Mouse (Mus musculus): Measurements from ENCODE around the gene 3300002I08Rik. TPM values are rescaled to one million over a fixed set of nuclear protein-coding genes. Genes with fewer than 3 reads are reported as not detected.
A peak's percentile ranks its signal among the peaks of the same experiment; 100 is the strongest.
"Not testable (repeated sequence)": the region's sequence is repeated elsewhere in the genome, so short reads cannot be mapped to it uniquely, and the experiment has no call there.

Gene 3300002I08Rik
- polyA plus RNA-seq (2015; fragmentation: Nextera tagmentation; extraction: Ambion mirVana): 7.0 and 7.1 TPM in 2 replicates

DNA sequence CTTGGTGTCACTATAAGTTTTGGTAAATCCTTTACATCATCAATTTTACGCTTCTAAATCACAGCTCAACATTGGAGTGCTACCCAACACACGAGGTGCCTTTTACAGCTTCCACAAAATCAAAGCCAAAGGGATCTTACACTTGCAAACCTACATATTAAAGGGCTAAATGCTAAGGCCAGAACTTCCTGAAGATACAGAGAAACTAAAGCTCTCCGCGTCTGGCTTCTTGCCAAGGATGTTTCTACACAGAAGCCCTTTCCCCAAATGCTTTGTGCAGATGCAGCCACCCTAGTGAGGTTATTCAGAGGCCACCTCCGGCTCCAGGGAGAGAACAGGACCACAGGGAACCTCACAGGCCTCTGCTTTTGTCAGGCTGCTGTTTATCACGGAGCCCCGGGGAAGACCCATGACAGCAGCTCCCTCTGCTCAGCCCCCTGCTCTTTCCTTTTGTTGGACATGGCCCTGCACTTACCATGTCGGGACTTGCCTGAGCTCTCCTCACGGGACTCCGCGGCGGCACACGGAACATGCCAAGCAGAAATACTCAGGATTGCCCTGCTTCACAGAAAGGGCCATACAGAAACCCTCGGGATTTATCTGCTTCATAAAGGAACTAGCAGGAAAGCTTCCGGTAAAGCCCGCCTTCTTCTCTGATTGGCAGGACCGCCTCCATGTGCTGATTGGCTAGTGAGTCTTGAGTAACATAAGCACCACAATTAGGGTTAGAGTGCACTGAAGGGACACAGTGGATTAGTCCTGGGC is at the start of gene 3300002I08Rik:
Gene 3300002I08Rik (minus strand): TSS at position 653 of the 765 bp plus-strand sequence.
- ATAC-seq (ENCODE audit: low read depth): peak; percentile 100
- H3K27me3 ChIP-seq (ENCODE audit: control insufficient read depth, insufficient read depth, low read depth, low read length); H3K36me3 ChIP-seq (ENCODE audit: control insufficient read depth, insufficient read depth, low read length); H3K9me3 ChIP-seq (ENCODE audit: control insufficient read depth, low read length); H3K4me1 ChIP-seq (replicated peaks; ENCODE audit: control insufficient read depth, insufficient read depth, low read length): not testable (repeated sequence)
- H3K27ac ChIP-seq (ENCODE audit: low read length): peak within 1 kb of the TSS; percentile 80
- H3K4me2 ChIP-seq (ENCODE audit: low read depth, low read length): peak within 1 kb of the TSS; percentile 46
- peak within 1 kb of the TSS; percentile 85 for H3K9ac ChIP-seq (ENCODE audit: low read length)
- peak within 1 kb of the TSS; percentile 74 for H3K4me3 ChIP-seq (ENCODE audit: low read length)
- WGBS: 2% methylated on average over 16 of the region's 17 CpGs

DNA sequence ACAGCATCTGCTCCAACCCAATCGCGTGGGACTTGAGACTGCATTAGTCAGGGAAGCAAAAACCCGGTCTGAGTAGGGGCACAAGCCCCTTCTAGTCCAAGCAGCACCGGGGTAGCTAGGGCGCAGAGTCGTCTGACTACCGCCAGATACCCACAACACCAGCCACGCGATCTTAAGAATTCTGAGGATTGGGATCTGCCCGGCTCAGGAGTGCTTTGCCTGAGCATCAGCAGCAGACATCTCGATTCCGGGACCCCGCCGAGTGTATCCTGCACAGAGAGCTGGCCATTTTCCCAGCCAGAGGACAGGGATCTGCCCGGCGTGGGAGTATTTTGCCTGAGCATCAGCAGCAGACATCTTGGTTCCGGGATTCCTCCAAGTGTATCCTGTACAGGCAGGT is 49.6 kb upstream of the 3300002I08Rik start:
- H3K9me3 ChIP-seq (ENCODE audit: control insufficient read depth, low read length); H3K27ac ChIP-seq (ENCODE audit: low read length); H3K4me2 ChIP-seq (ENCODE audit: low read depth, low read length); H3K4me1 ChIP-seq (replicated peaks; ENCODE audit: control insufficient read depth, insufficient read depth, low read length); H3K27me3 ChIP-seq (ENCODE audit: control insufficient read depth, insufficient read depth, low read depth, low read length); H3K4me3 ChIP-seq (ENCODE audit: low read length); ATAC-seq (ENCODE audit: low read depth); H3K9ac ChIP-seq (ENCODE audit: low read length); H3K36me3 ChIP-seq (ENCODE audit: control insufficient read depth, insufficient read depth, low read length): not testable (repeated sequence)
- WGBS: 89% methylated on average over 17 of the region's 17 CpGs

DNA sequence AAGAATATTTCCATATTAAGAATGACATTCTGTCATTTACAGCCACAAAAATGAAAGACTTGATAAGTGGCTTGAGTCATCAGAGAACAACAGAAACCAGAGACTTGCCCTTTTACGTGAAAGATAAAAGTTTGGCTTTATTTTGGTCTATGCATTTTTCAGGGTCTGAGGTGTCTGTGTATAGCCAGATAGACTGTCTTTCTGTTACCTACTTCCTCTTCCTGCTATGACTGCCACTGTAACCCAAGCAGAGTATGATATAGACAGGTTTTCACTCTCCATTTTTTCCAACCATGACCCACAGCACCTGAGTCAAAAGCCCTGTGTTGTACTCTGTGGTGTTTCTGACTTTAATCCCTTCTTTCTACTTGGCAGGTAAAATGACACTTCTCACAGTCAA is 27.6 kb upstream of the 3300002I08Rik start:
- Histone ChIP-seq H3K27ac (ENCODE audit: low read length) (no peak overlapping the region), H3K36me3 (ENCODE audit: control insufficient read depth, insufficient read depth, low read length) (no peaks in the 10 kb centered on the region), H3K4me1 (replicated peaks; ENCODE audit: control insufficient read depth, insufficient read depth, low read length) (no peaks in the 10 kb centered on the region), H3K9ac (ENCODE audit: low read length) (no peak overlapping the region), H3K9me3 (ENCODE audit: control insufficient read depth, low read length) (no peaks in the 10 kb centered on the region; the same call in 1 of the 2 replicates), H3K4me3 (ENCODE audit: low read length) (no peak overlapping the region), H3K27me3 (ENCODE audit: control insufficient read depth, insufficient read depth, low read depth, low read length) (no peaks in the 10 kb centered on the region), H3K4me2 (ENCODE audit: low read depth, low read length) (no peak overlapping the region)
- 68% methylated on average over 1 of the region's 1 CpGs for WGBS
- ATAC-seq (ENCODE audit: low read depth): no peak

DNA sequence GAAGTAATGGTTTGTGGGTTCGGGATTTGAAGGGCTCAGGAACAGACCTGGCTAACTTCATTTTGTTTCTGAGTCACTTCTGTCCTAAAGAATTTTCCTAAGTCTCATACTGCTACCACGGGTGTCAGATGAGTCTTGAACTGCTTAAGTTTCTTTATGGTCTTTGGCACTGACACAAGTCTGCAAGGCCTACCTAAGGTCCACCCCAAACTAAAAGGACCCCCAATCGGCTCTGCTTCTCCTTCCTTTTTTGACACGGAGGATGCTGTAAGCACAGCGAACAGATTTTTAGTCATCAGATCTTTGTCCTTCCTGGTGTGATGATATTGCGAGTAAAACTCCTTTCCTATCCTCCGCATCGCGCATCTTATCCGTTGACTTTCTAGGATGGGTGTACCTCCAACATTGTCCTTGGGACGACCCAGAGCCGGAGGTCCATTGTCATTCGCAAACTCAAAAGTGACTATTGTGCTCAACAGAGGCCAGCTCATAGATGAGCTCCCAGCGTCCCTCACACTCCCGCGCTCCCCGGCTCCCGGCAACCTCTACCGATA is 23.1 kb upstream of the 3300002I08Rik start:
- WGBS: 96% methylated on average over 18 of the region's 19 CpGs
- not testable (repeated sequence) for H3K4me1 ChIP-seq (replicated peaks; ENCODE audit: control insufficient read depth, insufficient read depth, low read length); H3K36me3 ChIP-seq (ENCODE audit: control insufficient read depth, insufficient read depth, low read length); H3K27ac ChIP-seq (ENCODE audit: low read length); H3K9me3 ChIP-seq (ENCODE audit: control insufficient read depth, low read length); H3K4me2 ChIP-seq (ENCODE audit: low read depth, low read length); H3K9ac ChIP-seq (ENCODE audit: low read length); ATAC-seq (ENCODE audit: low read depth); H3K4me3 ChIP-seq (ENCODE audit: low read length); H3K27me3 ChIP-seq (ENCODE audit: control insufficient read depth, insufficient read depth, low read depth, low read length)

DNA sequence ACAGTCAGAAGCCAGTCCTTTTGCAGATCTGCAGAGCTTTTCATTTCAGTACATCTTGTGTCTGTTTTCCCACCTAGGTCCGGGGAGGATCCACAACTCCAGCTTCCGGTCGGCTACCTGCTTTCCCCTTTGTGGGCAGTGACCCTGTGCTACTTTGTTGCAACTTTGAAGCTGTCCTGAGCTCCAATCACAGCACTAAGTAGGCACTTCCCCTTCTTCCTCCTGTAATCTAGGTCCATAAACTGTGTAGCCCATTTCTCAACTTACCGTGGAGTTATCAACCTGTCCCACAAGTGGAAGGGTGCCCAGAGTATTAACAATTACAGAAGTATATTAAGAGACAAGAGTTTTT is 289 bp upstream of the 3300002I08Rik start:
- ATAC-seq (ENCODE audit: low read depth): peak; percentile 53
- H3K27ac ChIP-seq (ENCODE audit: low read length): no peak overlapping the region

DNA sequence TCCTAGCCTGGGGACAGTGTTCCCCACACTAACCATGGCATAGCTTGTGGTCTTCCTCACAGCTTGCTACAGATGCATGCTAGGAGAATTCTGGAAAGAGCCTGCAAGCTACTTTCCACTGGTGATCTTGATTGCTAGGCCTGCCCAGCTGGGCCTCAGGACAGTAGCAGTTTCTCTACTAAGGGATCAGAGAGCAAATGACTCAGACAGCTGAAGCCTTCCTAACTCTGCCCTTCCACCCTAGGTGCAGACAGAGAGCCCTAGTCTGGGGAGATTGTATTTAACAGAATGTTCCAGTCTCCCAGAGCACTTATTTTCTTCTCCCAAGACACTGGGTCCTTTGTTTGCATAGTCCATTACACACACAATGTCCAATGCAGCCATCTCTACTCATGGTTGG is 5.4 kb downstream of the 3300002I08Rik start:
- not testable (repeated sequence) for H3K4me3 ChIP-seq (ENCODE audit: low read length); ATAC-seq (ENCODE audit: low read depth); H3K27ac ChIP-seq (ENCODE audit: low read length); H3K4me2 ChIP-seq (ENCODE audit: low read depth, low read length); H3K9me3 ChIP-seq (ENCODE audit: control insufficient read depth, low read length); H3K4me1 ChIP-seq (replicated peaks; ENCODE audit: control insufficient read depth, insufficient read depth, low read length); H3K36me3 ChIP-seq (ENCODE audit: control insufficient read depth, insufficient read depth, low read length); H3K9ac ChIP-seq (ENCODE audit: low read length); H3K27me3 ChIP-seq (ENCODE audit: control insufficient read depth, insufficient read depth, low read depth, low read length)

More for the DNA sequence above, 289 bp upstream of the 3300002I08Rik start:
- no peaks in the 10 kb centered on the region for H3K27me3 ChIP-seq (ENCODE audit: control insufficient read depth, insufficient read depth, low read depth, low read length)
- peak overlapping the region; percentile 85 for H3K9ac ChIP-seq (ENCODE audit: low read length)
- 5% methylated on average over 4 of the region's 4 CpGs for WGBS
- H3K4me1 ChIP-seq (replicated peaks; ENCODE audit: control insufficient read depth, insufficient read depth, low read length): no peaks in the 10 kb centered on the region
- peak overlapping the region; percentile 46 for H3K4me2 ChIP-seq (ENCODE audit: low read depth, low read length)
- H3K36me3 ChIP-seq (ENCODE audit: control insufficient read depth, insufficient read depth, low read length): no peaks in the 10 kb centered on the region
- peak overlapping the region; percentile 74 for H3K4me3 ChIP-seq (ENCODE audit: low read length)
- H3K9me3 ChIP-seq (ENCODE audit: control insufficient read depth, low read length): no peaks in the 10 kb centered on the region

DNA sequence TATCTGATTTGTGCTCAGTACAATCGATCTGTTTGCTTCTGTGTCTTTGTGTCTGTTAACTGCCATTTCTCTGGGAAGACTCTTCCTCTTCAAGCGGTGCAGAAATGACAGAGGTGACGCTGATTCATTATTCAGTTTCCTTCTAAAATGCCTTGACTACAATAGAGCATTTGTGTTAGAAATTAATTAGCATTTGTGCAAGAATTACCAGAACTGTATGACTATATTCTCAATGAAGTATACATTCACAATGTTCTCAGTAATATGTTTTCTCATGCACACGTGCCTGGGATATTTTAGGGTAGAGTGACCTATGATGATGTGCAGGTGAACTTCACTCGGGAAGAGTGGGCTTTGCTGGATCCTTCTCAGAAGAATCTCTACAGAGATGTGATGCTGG is 39.2 kb downstream of the 3300002I08Rik start, which contains the start of gene Gm10130:
Gene Gm10130 (plus strand): TSS at position 301 of the 400 bp plus-strand sequence.
- no peak within 1 kb of the TSS for H3K27ac ChIP-seq (ENCODE audit: low read length)
- no peak within 1 kb of the TSS for H3K4me3 ChIP-seq (ENCODE audit: low read length)
- H3K36me3 ChIP-seq (ENCODE audit: control insufficient read depth, insufficient read depth, low read length): peaks cover 35% of the 10 kb centered on the region
- H3K4me1 ChIP-seq (replicated peaks; ENCODE audit: control insufficient read depth, insufficient read depth, low read length): no peaks in the 10 kb centered on the region
- H3K4me2 ChIP-seq (ENCODE audit: low read depth, low read length): no peak within 1 kb of the TSS
- no peaks in the 10 kb centered on the region for H3K27me3 ChIP-seq (ENCODE audit: control insufficient read depth, insufficient read depth, low read depth, low read length)
- H3K9ac ChIP-seq (ENCODE audit: low read length): no peak within 1 kb of the TSS
- peaks cover 18% of the 10 kb centered on the region for H3K9me3 ChIP-seq (ENCODE audit: control insufficient read depth, low read length)
- no peak for ATAC-seq (ENCODE audit: low read depth)
- WGBS: 92% methylated on average over 5 of the region's 5 CpGs

DNA sequence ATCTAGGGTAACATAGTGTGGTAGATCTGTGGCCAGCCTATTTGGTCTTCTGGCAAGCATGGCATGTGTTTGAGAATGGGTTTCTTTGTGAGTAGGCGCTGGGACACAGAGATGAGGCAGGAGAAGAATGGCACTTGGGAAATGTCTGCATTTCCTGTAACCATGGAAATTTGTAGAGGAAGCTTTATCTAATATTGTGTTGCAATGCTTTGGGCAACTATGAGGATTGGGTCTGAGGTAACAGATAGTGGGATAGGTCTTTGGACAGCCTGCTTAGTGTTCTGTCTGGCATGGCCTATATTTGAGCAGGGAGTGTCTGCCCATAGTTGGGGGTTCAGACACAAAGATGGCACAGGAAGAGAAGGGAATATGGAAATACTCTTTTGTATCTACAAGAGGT is 43.6 kb downstream of the 3300002I08Rik start:
- Histone ChIP-seq H3K4me3 (ENCODE audit: low read length) (no peak overlapping the region), H3K9me3 (ENCODE audit: control insufficient read depth, low read length) (peaks cover 28% of the 10 kb centered on the region), H3K4me2 (ENCODE audit: low read depth, low read length) (no peak overlapping the region), H3K27me3 (ENCODE audit: control insufficient read depth, insufficient read depth, low read depth, low read length) (no peaks in the 10 kb centered on the region), H3K36me3 (ENCODE audit: control insufficient read depth, insufficient read depth, low read length) (peaks cover 29% of the 10 kb centered on the region), H3K4me1 (replicated peaks; ENCODE audit: control insufficient read depth, insufficient read depth, low read length) (no peaks in the 10 kb centered on the region), H3K27ac (ENCODE audit: low read length) (no peak overlapping the region), H3K9ac (ENCODE audit: low read length) (no peak overlapping the region)
- WGBS: 96% methylated on average over 1 of the region's 1 CpGs
- no peak for ATAC-seq (ENCODE audit: low read depth)

DNA sequence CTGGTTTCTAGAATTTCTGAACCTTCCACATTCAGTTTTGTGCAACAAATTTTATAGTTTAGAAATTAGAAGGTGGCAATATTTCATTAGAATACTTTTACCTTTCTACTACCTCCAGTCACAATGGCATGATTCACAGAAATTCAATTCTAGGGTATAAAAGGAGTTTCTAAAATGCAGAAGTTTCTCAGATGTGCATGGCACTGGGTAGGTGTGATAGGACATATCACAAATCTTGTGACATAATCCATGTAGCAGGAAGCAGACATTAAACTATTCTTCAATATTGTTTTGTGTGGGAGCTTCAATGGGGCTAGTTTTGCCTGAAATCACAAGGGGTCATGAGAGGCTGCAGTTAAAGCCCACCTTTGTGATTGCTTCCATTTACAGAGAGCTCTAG is 46.4 kb downstream of the 3300002I08Rik start:
- H3K4me2 ChIP-seq (ENCODE audit: low read depth, low read length): no peak overlapping the region
- no peak overlapping the region for H3K9ac ChIP-seq (ENCODE audit: low read length)
- H3K27me3 ChIP-seq (ENCODE audit: control insufficient read depth, insufficient read depth, low read depth, low read length): no peaks in the 10 kb centered on the region
- H3K9me3 ChIP-seq (ENCODE audit: control insufficient read depth, low read length): peaks cover 18% of the 10 kb centered on the region
- H3K4me1 ChIP-seq (replicated peaks; ENCODE audit: control insufficient read depth, insufficient read depth, low read length): no peaks in the 10 kb centered on the region
- H3K27ac ChIP-seq (ENCODE audit: low read length): no peak overlapping the region
- H3K36me3 ChIP-seq (ENCODE audit: control insufficient read depth, insufficient read depth, low read length): peaks cover 24% of the 10 kb centered on the region
- H3K4me3 ChIP-seq (ENCODE audit: low read length): no peak overlapping the region
- ATAC-seq (ENCODE audit: low read depth): no peak
